Mouse (Mus musculus) embryonic facial prominence, embryonic 11.5 days (tissue): Measurements from ENCODE around the gene Hist1h4b. TPM values are rescaled to one million over a fixed set of nuclear protein-coding genes. Genes with fewer than 3 reads are reported as not detected.
A peak's percentile ranks its signal among the peaks of the same experiment; 100 is the strongest.
"Not testable (repeated sequence)": the region's sequence is repeated elsewhere in the genome, so short reads cannot be mapped to it uniquely, and the experiment has no call there.

ENCODE experiments used
- ATAC-seq: fragments of 200-750 bp; cut with Nextera tagmentation; replicated peaks from 2 replicates; pipeline ENCODE4 v1.8.0; 2017; ENCODE audit warnings: low read depth; ENCODE audit not compliant: insufficient number of reproducible peaks, low FRiP score, low TSS enrichment
- DNase-seq: peaks from one replicate; pipeline ENCODE4 v3.0.0-alpha.2; 2015; ENCODE audit warnings: low spot score
- H3K27ac ChIP-seq: fragments of 300-500 bp; sonication (generic); replicated peaks from 2 replicates; pipeline ENCODE4 v1.5.1; 2014; ENCODE audit warnings: mild to moderate bottlenecking, low read depth, low read length, control low read depth
- H3K27me3 ChIP-seq: fragments of 300-500 bp; sonication (generic); 2 replicates; pipeline ENCODE4 v1.6.1; 2014; ENCODE audit warnings: mild to moderate bottlenecking, low read length, moderate library complexity, mixed read lengths; ENCODE audit not compliant: control insufficient read depth, insufficient read depth
- H3K36me3 ChIP-seq: fragments of 300-500 bp; sonication (generic); replicated peaks from 2 replicates; pipeline ENCODE4 v1.6.1; 2014; ENCODE audit warnings: low read depth, mild to moderate bottlenecking, low read length, moderate library complexity, mixed read lengths; ENCODE audit not compliant: control insufficient read depth, insufficient read depth
- H3K4me1 ChIP-seq: fragments of 300-500 bp; sonication (generic); 2 replicates; pipeline ENCODE4 v1.6.1; 2014; ENCODE audit warnings: low read length, mixed read lengths; ENCODE audit not compliant: control insufficient read depth, insufficient read depth
- H3K4me2 ChIP-seq: fragments of 300-500 bp; sonication (generic); 2 replicates; pipeline ENCODE4 v1.6.1; 2014; ENCODE audit warnings: low read depth, mild to moderate bottlenecking, control low read depth, low read length, moderate library complexity
- H3K4me3 ChIP-seq: fragments of 300-500 bp; sonication (generic); 2 replicates; pipeline ENCODE4 v1.5.1; 2014; ENCODE audit warnings: low read depth, low read length, control low read depth
- H3K9ac ChIP-seq: fragments of 300-500 bp; sonication (generic); replicated peaks from 2 replicates; pipeline ENCODE4 v1.6.1; 2014; ENCODE audit warnings: mild to moderate bottlenecking, control low read depth, low read length
- H3K9me3 ChIP-seq: fragments of 300-500 bp; sonication (generic); replicated peaks from 2 replicates; pipeline ENCODE4 v1.6.1; 2016; ENCODE audit warnings: mild to moderate bottlenecking, low read length, inconsistent platforms, mixed read lengths; ENCODE audit not compliant: control insufficient read depth
- WGBS: fragments of 180-500 bp; shearing (Covaris S2); extraction: QIAGEN DNeasy Blood & Tissue Kit; methylation state at CpG from one replicate; pipeline ENCODE4 v1.1.7; 2014; 5-methylcytosine and 5-hydroxymethylcytosine counted together
- polyA plus RNA-seq: library from polyadenylated mRNA; unstranded; fragments of >200 nt; fragmentation: Nextera tagmentation; extraction: Ambion mirVana; gene quantifications from 2 replicates; pipeline ENCODE4 v1.2.1, GENCODE M21; 2014

The Hist1h4b gene
- polyA plus RNA-seq, 1 experiment from 2014 or later = 10.1 TPM

GRCm38 (mm10) chr13:23717593-23718245 lies 39.1 kb upstream of the Hist1h4b start:
- ATAC-seq, H3K9ac ChIP-seq, H3K9me3 ChIP-seq, DNase-seq, H3K4me3 ChIP-seq, H3K27me3 ChIP-seq, H3K4me1 ChIP-seq, H3K27ac ChIP-seq, H3K36me3 ChIP-seq, H3K4me2 ChIP-seq: not testable (repeated sequence)
- WGBS = 8% methylated on average over 2 of the region's 2 CpGs

- ATAC-seq = no peak
- H3K4me3 ChIP-seq = no peak overlapping the region
- no peaks in the 10 kb centered on the region for H3K4me1 ChIP-seq
- no peaks in the 10 kb centered on the region for H3K27me3 ChIP-seq
- WGBS = 84% methylated on average over 4 of the region's 4 CpGs
- no peak overlapping the region for H3K4me2 ChIP-seq
- no peaks in the 10 kb centered on the region for H3K9me3 ChIP-seq
- H3K36me3 ChIP-seq = no peaks in the 10 kb centered on the region
- no peak for DNase-seq
- H3K27ac ChIP-seq = no peak overlapping the region
- H3K9ac ChIP-seq = no peak overlapping the region
Observed at GRCm38 (mm10) chr13:23724239-23724638, 32.6 kb upstream of the Hist1h4b start.

GRCm38 (mm10) chr13:23725213-23725612 lies 31.6 kb upstream of the Hist1h4b start:
- no peak overlapping the region for H3K9ac ChIP-seq
- DNase-seq = no peak
- no peak overlapping the region for H3K27ac ChIP-seq
- H3K27me3 ChIP-seq = no peaks in the 10 kb centered on the region
- H3K36me3 ChIP-seq = no peaks in the 10 kb centered on the region
- no peaks in the 10 kb centered on the region for H3K9me3 ChIP-seq
- ATAC-seq = no peak
- H3K4me3 ChIP-seq = no peak overlapping the region
- no CpG with 5 or more reads among the region's 1 CpGs for WGBS
- H3K4me1 ChIP-seq = no peaks in the 10 kb centered on the region
- H3K4me2 ChIP-seq = no peak overlapping the region

GRCm38 (mm10) chr13:23728472-23729191 lies 28.2 kb upstream of the Hist1h4b start:
- DNase-seq = no peak
- H3K27me3 ChIP-seq = no peaks in the 10 kb centered on the region
- H3K36me3 ChIP-seq = no peaks in the 10 kb centered on the region
- ATAC-seq = no peak
- no peak overlapping the region for H3K4me3 ChIP-seq
- H3K27ac ChIP-seq = no peak overlapping the region
- H3K4me2 ChIP-seq = no peak overlapping the region
- H3K9ac ChIP-seq = no peak overlapping the region
- WGBS = 87% methylated on average over 18 of the region's 18 CpGs
- H3K4me1 ChIP-seq = no peaks in the 10 kb centered on the region
- H3K9me3 ChIP-seq = no peaks in the 10 kb centered on the region

- Histone ChIP-seq H3K27ac (no peak overlapping the region), H3K36me3 (no peaks in the 10 kb centered on the region), H3K9ac (no peak overlapping the region), H3K4me3 (no peak overlapping the region), H3K4me1 (no peaks in the 10 kb centered on the region), H3K4me2 (no peak overlapping the region), H3K27me3 (no peaks in the 10 kb centered on the region), H3K9me3 (no peaks in the 10 kb centered on the region)
- WGBS = 95% methylated on average over 9 of the region's 9 CpGs
- ATAC-seq (no peak), DNase-seq (no peak)
Observed at GRCm38 (mm10) chr13:23729192-23729525, 27.7 kb upstream of the Hist1h4b start.

- H3K9ac ChIP-seq = no peak overlapping the region
- no peaks in the 10 kb centered on the region for H3K36me3 ChIP-seq
- WGBS = 91% methylated on average over 5 of the region's 5 CpGs
- DNase-seq = no peak
- no peak overlapping the region for H3K4me3 ChIP-seq
- no peak overlapping the region for H3K27ac ChIP-seq
- H3K27me3 ChIP-seq = no peaks in the 10 kb centered on the region
- no peaks in the 10 kb centered on the region for H3K9me3 ChIP-seq
- no peaks in the 10 kb centered on the region for H3K4me1 ChIP-seq
- H3K4me2 ChIP-seq = no peak overlapping the region
- no peak for ATAC-seq
Observed at GRCm38 (mm10) chr13:23729706-23730105, 27.1 kb upstream of the Hist1h4b start.

GRCm38 (mm10) chr13:23730479-23730878 lies 26.3 kb upstream of the Hist1h4b start:
- no peaks in the 10 kb centered on the region for H3K9me3 ChIP-seq
- no peak overlapping the region for H3K9ac ChIP-seq
- H3K27ac ChIP-seq = no peak overlapping the region
- H3K4me1 ChIP-seq = no peaks in the 10 kb centered on the region
- no peak overlapping the region for H3K4me3 ChIP-seq
- H3K27me3 ChIP-seq = no peaks in the 10 kb centered on the region
- 53% methylated on average over 8 of the region's 8 CpGs for WGBS
- ATAC-seq = no peak
- no peak overlapping the region for H3K4me2 ChIP-seq
- H3K36me3 ChIP-seq = no peaks in the 10 kb centered on the region
- no peak for DNase-seq

- ATAC-seq (no peak), DNase-seq (peak; percentile 70)
- Histone ChIP-seq H3K4me1 (no peaks in the 10 kb centered on the region), H3K9me3 (no peaks in the 10 kb centered on the region), H3K4me2 (no peak overlapping the region), H3K4me3 (no peak overlapping the region), H3K9ac (no peak overlapping the region), H3K36me3 (no peaks in the 10 kb centered on the region), H3K27me3 (no peaks in the 10 kb centered on the region), H3K27ac (no peak overlapping the region)
- 26% methylated on average over 8 of the region's 8 CpGs for WGBS
Observed at GRCm38 (mm10) chr13:23732156-23732804, 24.5 kb upstream of the Hist1h4b start.
